Mouse (Mus musculus): Measurements from ENCODE around the gene Ube2a. TPM values are rescaled to one million over a fixed set of nuclear protein-coding genes. Genes with fewer than 3 reads are reported as not detected.
A peak's percentile ranks its signal among the peaks of the same experiment; 100 is the strongest.
"Not testable (repeated sequence)": the region's sequence is repeated elsewhere in the genome, so short reads cannot be mapped to it uniquely, and the experiment has no call there.

The Ube2a gene
- polyA plus RNA-seq, 1 experiment from 2014 or later = 129 TPM

GRCm38 (mm10) chrX:36847152-36847551 lies 26.5 kb upstream of the Ube2a start:
- Histone ChIP-seq H3K4me1 (no peaks in the 10 kb centered on the region), H3K9ac (no peak overlapping the region), H3K4me2 (no peak overlapping the region), H3K4me3 (no peak overlapping the region), H3K36me3 (no peaks in the 10 kb centered on the region), H3K27me3 (no peaks in the 10 kb centered on the region), H3K9me3 (no peaks in the 10 kb centered on the region), H3K27ac (no peak overlapping the region)
- 96% methylated on average over 1 of the region's 1 CpGs for WGBS
- no peak for ATAC-seq (ENCODE audit: borderline replicate concordance, extremely low read depth, low FRiP score, low TSS enrichment)

GRCm38 (mm10) chrX:36852631-36853030 lies 21.1 kb upstream of the Ube2a start:
- Histone ChIP-seq H3K4me3 (no peak overlapping the region), H3K36me3 (no peaks in the 10 kb centered on the region), H3K9me3 (no peaks in the 10 kb centered on the region), H3K4me2 (no peak overlapping the region), H3K9ac (no peak overlapping the region), H3K27me3 (no peaks in the 10 kb centered on the region), H3K27ac (peak overlapping the region; percentile 19), H3K4me1 (no peaks in the 10 kb centered on the region)
- ATAC-seq (ENCODE audit: borderline replicate concordance, extremely low read depth, low FRiP score, low TSS enrichment) = no peak
- WGBS = 61% methylated on average over 8 of the region's 8 CpGs

GRCm38 (mm10) chrX:36863766-36864608 lies 9.7 kb upstream of the Ube2a start:
- Histone ChIP-seq H3K9ac (peak overlapping the region; percentile 43), H3K36me3 (no peaks in the 10 kb centered on the region), H3K4me2 (peak overlapping the region; percentile 47), H3K4me1 (peaks cover 6% of the 10 kb centered on the region; the same call in 1 of the 2 replicates), H3K4me3 (peak overlapping the region; percentile 47), H3K27ac (no peak overlapping the region), H3K27me3 (no peaks in the 10 kb centered on the region), H3K9me3 (no peaks in the 10 kb centered on the region)
- peak; percentile 80 for ATAC-seq (ENCODE audit: borderline replicate concordance, extremely low read depth, low FRiP score, low TSS enrichment)
- WGBS = 11% methylated on average over 39 of the region's 44 CpGs

- no peaks in the 10 kb centered on the region for H3K36me3 ChIP-seq
- H3K4me3 ChIP-seq = peak overlapping the region; percentile 47
- H3K9me3 ChIP-seq = no peaks in the 10 kb centered on the region
- peaks cover 6% of the 10 kb centered on the region; the same call in 1 of the 2 replicates for H3K4me1 ChIP-seq
- no peak for ATAC-seq (ENCODE audit: borderline replicate concordance, extremely low read depth, low FRiP score, low TSS enrichment)
- no peak overlapping the region for H3K9ac ChIP-seq
- H3K27ac ChIP-seq = no peak overlapping the region
- H3K4me2 ChIP-seq = peak overlapping the region; percentile 41
- WGBS = 50% methylated on average over 8 of the region's 8 CpGs
- H3K27me3 ChIP-seq = no peaks in the 10 kb centered on the region
These were observed 8.9 kb upstream of the Ube2a start for GRCm38 (mm10) chrX:36864609-36865328.

GRCm38 (mm10) chrX:36870372-36870771 lies 3.3 kb upstream of the Ube2a start:
- ATAC-seq (ENCODE audit: borderline replicate concordance, extremely low read depth, low FRiP score, low TSS enrichment) = no peak
- WGBS = 70% methylated on average over 3 of the region's 3 CpGs

GRCm38 (mm10) chrX:36874178-36874696 lies 537 bp downstream of the Ube2a start:
- peak; percentile 96 for ATAC-seq (ENCODE audit: borderline replicate concordance, extremely low read depth, low FRiP score, low TSS enrichment)
- H3K27ac ChIP-seq = peak overlapping the region; percentile 69
- 9% methylated on average over 57 of the region's 57 CpGs for WGBS

More at GRCm38 (mm10) chrX:36870372-36870771, 3.3 kb upstream of the Ube2a start:
- Histone ChIP-seq H3K9ac (no peak overlapping the region), H3K27ac (no peak overlapping the region), H3K9me3 (no peaks in the 10 kb centered on the region), H3K36me3 (no peaks in the 10 kb centered on the region), H3K4me1 (no peaks in the 10 kb centered on the region), H3K27me3 (no peaks in the 10 kb centered on the region), H3K4me3 (no peak overlapping the region), H3K4me2 (no peak overlapping the region)

GRCm38 (mm10) chrX:36874704-36875128 lies 1.0 kb downstream of the Ube2a start:
- peak; percentile 47 for ATAC-seq (ENCODE audit: borderline replicate concordance, extremely low read depth, low FRiP score, low TSS enrichment)
- H3K4me3 ChIP-seq = peak overlapping the region; percentile 70
- no peaks in the 10 kb centered on the region for H3K36me3 ChIP-seq
- H3K27me3 ChIP-seq = no peaks in the 10 kb centered on the region
- no peaks in the 10 kb centered on the region for H3K9me3 ChIP-seq
- H3K9ac ChIP-seq = peak overlapping the region; percentile 69
- H3K27ac ChIP-seq = peak overlapping the region; percentile 69
- 20% methylated on average over 28 of the region's 36 CpGs for WGBS
- H3K4me2 ChIP-seq = peak overlapping the region; percentile 62
- H3K4me1 ChIP-seq = no peaks in the 10 kb centered on the region

More at GRCm38 (mm10) chrX:36874178-36874696, 537 bp downstream of the Ube2a start:
- Histone ChIP-seq H3K36me3 (no peaks in the 10 kb centered on the region), H3K4me3 (peak overlapping the region; percentile 70), H3K4me2 (peak overlapping the region; percentile 62), H3K9me3 (no peaks in the 10 kb centered on the region), H3K9ac (peak overlapping the region; percentile 69), H3K27me3 (no peaks in the 10 kb centered on the region), H3K4me1 (no peaks in the 10 kb centered on the region)

GRCm38 (mm10) chrX:36884719-36885118 lies 11.0 kb downstream of the Ube2a start:
- no peak overlapping the region for H3K4me2 ChIP-seq
- H3K27me3 ChIP-seq = no peaks in the 10 kb centered on the region
- no peak overlapping the region for H3K27ac ChIP-seq
- no peaks in the 10 kb centered on the region for H3K4me1 ChIP-seq
- no peaks in the 10 kb centered on the region for H3K9me3 ChIP-seq
- H3K9ac ChIP-seq = no peak overlapping the region
- H3K4me3 ChIP-seq = no peak overlapping the region
- H3K36me3 ChIP-seq = no peaks in the 10 kb centered on the region
- ATAC-seq (ENCODE audit: borderline replicate concordance, extremely low read depth, low FRiP score, low TSS enrichment) = no peak
- 92% methylated on average over 1 of the region's 1 CpGs for WGBS

- not testable (repeated sequence) for H3K4me3 ChIP-seq; ATAC-seq (ENCODE audit: borderline replicate concordance, extremely low read depth, low FRiP score, low TSS enrichment); H3K9ac ChIP-seq; H3K9me3 ChIP-seq; H3K36me3 ChIP-seq; H3K4me2 ChIP-seq; H3K27me3 ChIP-seq; H3K4me1 ChIP-seq; H3K27ac ChIP-seq
- 15% methylated on average over 1 of the region's 1 CpGs for WGBS
These were observed 25.2 kb downstream of the Ube2a start for GRCm38 (mm10) chrX:36898931-36899330.

GRCm38 (mm10) chrX:36901655-36902054 lies 28.0 kb downstream of the Ube2a start:
- no peak overlapping the region for H3K27ac ChIP-seq
- 27% methylated on average over 3 of the region's 3 CpGs for WGBS
- H3K9ac ChIP-seq = no peak overlapping the region

GRCm38 (mm10) chrX:36902321-36903114 lies 28.8 kb downstream of the Ube2a start, which contains the start of gene Nkrf:
Nkrf (minus strand) TSS chrX:36902899.
- no peaks in the 10 kb centered on the region for H3K36me3 ChIP-seq
- peak within 1 kb of the TSS; percentile 74 for H3K4me2 ChIP-seq
- ATAC-seq (ENCODE audit: borderline replicate concordance, extremely low read depth, low FRiP score, low TSS enrichment) = peak; percentile 66
- H3K4me1 ChIP-seq = 0 out of 2 replicates have a peak, but pooled peaks cover 6% of the 10 kb centered on the region
- no peaks in the 10 kb centered on the region for H3K27me3 ChIP-seq
- peak within 1 kb of the TSS; percentile 54 for H3K9ac ChIP-seq
- 17% methylated on average over 39 of the region's 47 CpGs for WGBS
- peak within 1 kb of the TSS; percentile 55 for H3K4me3 ChIP-seq
- no peaks in the 10 kb centered on the region for H3K9me3 ChIP-seq
- peak within 1 kb of the TSS; percentile 44 for H3K27ac ChIP-seq

More at GRCm38 (mm10) chrX:36901655-36902054, 28.0 kb downstream of the Ube2a start:
- H3K36me3 ChIP-seq = no peaks in the 10 kb centered on the region
- no peaks in the 10 kb centered on the region for H3K27me3 ChIP-seq
- H3K4me1 ChIP-seq = 0 out of 2 replicates have a peak, but pooled peaks cover 6% of the 10 kb centered on the region
- peak overlapping the region; percentile 55 for H3K4me3 ChIP-seq
- H3K4me2 ChIP-seq = peak overlapping the region; percentile 74
- no peak for ATAC-seq (ENCODE audit: borderline replicate concordance, extremely low read depth, low FRiP score, low TSS enrichment)
- H3K9me3 ChIP-seq = no peaks in the 10 kb centered on the region

Measured in lung, embryonic 15.5 days (tissue).